8 mouse cellular contexts compared by ENCODE assay signal in the genomic region with DNA sequence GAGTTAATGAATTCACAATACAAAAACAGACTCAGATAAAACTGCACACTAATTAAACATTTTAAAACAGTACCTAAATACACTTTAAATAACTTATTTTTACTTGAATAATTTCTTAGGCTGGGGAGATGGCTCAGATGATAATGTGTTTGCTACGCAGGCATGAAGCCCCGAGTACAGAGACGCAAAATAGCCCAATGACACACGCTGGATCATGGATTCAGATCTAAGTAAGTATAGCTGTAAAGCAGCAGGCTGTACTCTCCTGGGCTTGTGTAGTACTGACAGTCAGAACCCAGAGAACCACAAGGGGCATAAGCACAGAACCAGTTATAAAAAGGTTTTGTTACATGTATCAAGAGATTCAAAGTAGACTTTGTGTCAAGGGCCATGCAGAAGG. TPM values are rescaled to one million over a fixed set of nuclear protein-coding genes. Genes with fewer than 3 reads are reported as not detected.
A peak's percentile ranks its signal among the peaks of the same experiment; 100 is the strongest.
DNase-seq lines count a peak whose midpoint lies in the region; ATAC-seq and TF ChIP-seq lines count a peak whose summit lies in the region.
"Not testable (repeated sequence)": the region's sequence is repeated elsewhere in the genome, so short reads cannot be mapped to it uniquely, and the experiment has no call there.

No protein-coding gene starts in this region.

- not testable (repeated sequence) for TF ChIP-seq CTCF in kidney, adult 2 months (conservative IDR thresholded peaks at IDR 0.05; ENCODE audit: insufficient read depth, insufficient read length, low read depth, low read length); stomach, postnatal 0 days (IDR thresholded peaks at IDR 0.05; ENCODE audit: low read depth)

- H3K27me3 ChIP-seq in hindbrain, embryonic 13.5 days; kidney, adult 2 months (replicated peaks; ENCODE audit: control insufficient read depth, insufficient read depth, low read length); lung, embryonic 15.5 days; stomach, postnatal 0 days (ENCODE audit: control insufficient read depth, insufficient read depth, low read length): not testable (repeated sequence)

- not testable (repeated sequence) for H3K9ac ChIP-seq in hindbrain, embryonic 13.5 days; lung, embryonic 15.5 days; stomach, postnatal 0 days (ENCODE audit: low read length)

- TF ChIP-seq POLR2A in kidney, adult 2 months (IDR thresholded peaks at IDR 0.05; ENCODE audit: low read depth, low read length): not testable (repeated sequence)

- not testable (repeated sequence) for H3K36me3 ChIP-seq in hindbrain, embryonic 13.5 days; kidney, adult 2 months (ENCODE audit: control insufficient read depth, insufficient read depth, low read length); lung, embryonic 15.5 days; stomach, postnatal 0 days (ENCODE audit: control insufficient read depth, insufficient read depth, low read length)

- H3K4me3 ChIP-seq in hindbrain, embryonic 13.5 days; kidney, adult 2 months (ENCODE audit: insufficient read depth, low read depth, low read length); lung, embryonic 15.5 days; stomach, postnatal 0 days (ENCODE audit: low read depth, low read length): not testable (repeated sequence)

- DNase-seq in heart, adult 11 months: peak; percentile 90
- DNase-seq in kidney, adult 2 months: peak; percentile 25
- DNase-seq in stomach, postnatal 0 days (ENCODE audit: low spot score): not testable (repeated sequence)

- H3K9me3 ChIP-seq in hindbrain, embryonic 13.5 days: peaks cover 25% of the 10 kb centered on the region
- not testable (repeated sequence) for H3K9me3 ChIP-seq in lung, embryonic 15.5 days; stomach, postnatal 0 days (ENCODE audit: control insufficient read depth, low read length)

- H3K4me2 ChIP-seq in hindbrain, embryonic 13.5 days; lung, embryonic 15.5 days; stomach, postnatal 0 days (replicated peaks; ENCODE audit: low read depth): not testable (repeated sequence)

- TF ChIP-seq EP300 in stomach, postnatal 0 days (optimal IDR thresholded peaks at IDR 0.05): not testable (repeated sequence)

- peak; percentile 10 for ATAC-seq in activated CD4-positive, CD25-positive, alpha-beta regulatory T cell, adult 4 months
- ATAC-seq in erythroid progenitor cell, adult 5-6 weeks (replicated peaks; ENCODE audit: low FRiP score, poor library complexity, severe bottlenecking): 0 out of 2 replicates have a peak, but pooled peaks have one; percentile 5
- ATAC-seq in hindbrain, embryonic 13.5 days (ENCODE audit: low FRiP score): peak; percentile 23
- ATAC-seq in lung, embryonic 15.5 days (ENCODE audit: borderline replicate concordance, extremely low read depth, low FRiP score, low TSS enrichment): 0 out of 2 replicates have a peak, but pooled peaks have one; percentile 5
- ATAC-seq in monocyte, adult 5-6 weeks (replicated peaks; ENCODE audit: insufficient number of reproducible peaks, low FRiP score, low TSS enrichment, poor library complexity, severe bottlenecking): peak; percentile 5; the same call in 1 of the 2 replicates
- peak; percentile 33; the same call in 1 of the 2 replicates for ATAC-seq in stomach, postnatal 0 days (ENCODE audit: low FRiP score, low TSS enrichment)

- WGBS in hindbrain, embryonic 13.5 days: 92% methylated on average over 4 of the region's 4 CpGs
- WGBS in kidney, adult 2 months: 90% methylated on average over 4 of the region's 4 CpGs
- 89% methylated on average over 4 of the region's 4 CpGs for WGBS in lung, embryonic 15.5 days
- WGBS in stomach, postnatal 0 days: 93% methylated on average over 4 of the region's 4 CpGs

- H3K27ac ChIP-seq in hindbrain, embryonic 13.5 days; kidney, adult 2 months (ENCODE audit: insufficient read depth, low read depth, low read length); lung, embryonic 15.5 days; stomach, postnatal 0 days (replicated peaks): not testable (repeated sequence)

- H3K4me1 ChIP-seq in hindbrain, embryonic 13.5 days (replicated peaks); kidney, adult 2 months (ENCODE audit: control insufficient read depth, insufficient read depth, low read length); lung, embryonic 15.5 days; stomach, postnatal 0 days (replicated peaks; ENCODE audit: control insufficient read depth, insufficient read depth): not testable (repeated sequence)

RNA-seq across cellular contexts. Expression of a gene that starts 26.1 kb away (rescaled TPM):
- 10 to 100 TPM; 33.1 to 45.9 TPM for polyA plus RNA-seq in activated CD4-positive, CD25-positive, alpha-beta regulatory T cell, adult 4 months (2017; shearing (Covaris generic))
- total RNA-seq in erythroid progenitor cell, adult 5-6 weeks (2015; ENCODE audit: low replicate concordance): 0.42 and 0.72 TPM in 2 replicates
- 1.1 and 18.9 TPM in 2 replicates for total RNA-seq in erythroid progenitor cell, adult 5-6 weeks (2017; ENCODE audit: low replicate concordance)
- polyA plus RNA-seq in hindbrain, embryonic 13.5 days (2015; fragmentation: Nextera tagmentation; extraction: Ambion mirVana): 13.5 and 16.2 TPM in 2 replicates
- polyA plus RNA-seq in kidney, adult 2 months (2012; rRNA removed): 17.3 and 19.4 TPM in 2 replicates
- polyA plus RNA-seq in lung, embryonic 15.5 days (2015; fragmentation: Nextera tagmentation; extraction: Ambion mirVana): 11.3 and 12.8 TPM in 2 replicates
- 30.9 to 63.3 TPM (median 32.0 TPM) in 3 replicates for total RNA-seq in monocyte, adult 5-6 weeks (2017)
- polyA plus RNA-seq in stomach, postnatal 0 days (2015; fragmentation: Nextera tagmentation; extraction: Ambion mirVana): 5.7 and 7.4 TPM in 2 replicates

RNA-seq across cellular contexts. Expression of a gene that starts 35.1 kb away (rescaled TPM):
- polyA plus RNA-seq in activated CD4-positive, CD25-positive, alpha-beta regulatory T cell, adult 4 months (2017; shearing (Covaris generic)): 10 to 100 TPM; 53.6 to 62.8 TPM
- 111 and 147 TPM in 2 replicates for total RNA-seq in erythroid progenitor cell, adult 5-6 weeks (2015; ENCODE audit: low replicate concordance)
- total RNA-seq in erythroid progenitor cell, adult 5-6 weeks (2017; ENCODE audit: low replicate concordance): 127 and 128 TPM in 2 replicates
- 50.4 and 52.4 TPM in 2 replicates for polyA plus RNA-seq in hindbrain, embryonic 13.5 days (2015; fragmentation: Nextera tagmentation; extraction: Ambion mirVana)
- 32.0 and 32.8 TPM in 2 replicates for polyA plus RNA-seq in kidney, adult 2 months (2012; rRNA removed)
- 48.2 and 49.3 TPM in 2 replicates for polyA plus RNA-seq in lung, embryonic 15.5 days (2015; fragmentation: Nextera tagmentation; extraction: Ambion mirVana)
- total RNA-seq in monocyte, adult 5-6 weeks (2017): 63.9 to 84.5 TPM (median 83.3 TPM) in 3 replicates
- polyA plus RNA-seq in stomach, postnatal 0 days (2015; fragmentation: Nextera tagmentation; extraction: Ambion mirVana): 15.3 and 19.8 TPM in 2 replicates
